Mouse (Mus musculus): ENCODE results near the gene Epha2. TPM values are rescaled to one million over a fixed set of nuclear protein-coding genes. Genes with fewer than 3 reads are reported as not detected.

Epha2 gene
- polyA plus RNA-seq, 1 experiment = 6.4 TPM

DNA sequence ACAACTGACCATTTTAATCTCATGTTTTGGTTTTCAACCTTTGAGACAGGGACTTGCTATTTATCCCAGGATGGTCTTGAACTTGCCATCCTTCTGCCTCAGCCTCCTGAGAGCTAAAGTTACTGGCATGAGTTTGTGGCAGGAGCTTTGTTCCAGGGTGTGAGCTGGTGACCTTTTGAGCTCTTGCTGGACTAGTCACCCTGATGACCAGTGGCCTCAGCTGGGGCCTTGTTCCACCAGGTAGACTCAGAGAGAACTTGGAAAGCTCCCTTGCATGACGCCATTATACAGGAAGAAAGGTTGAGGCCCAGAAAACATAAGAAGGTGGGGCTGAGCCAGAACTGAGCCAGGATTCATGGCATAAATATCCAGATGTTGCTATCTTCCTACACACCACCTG, 20.6 kb upstream of the Epha2 start:
- no peak for TF ChIP-seq CTCF (IDR thresholded peaks at IDR 0.05; ENCODE audit: borderline replicate concordance, extremely low read depth, insufficient read depth, insufficient read length)
- TF ChIP-seq POLR2A (IDR thresholded peaks at IDR 0.05; ENCODE audit: borderline replicate concordance, extremely low read depth, insufficient read depth, insufficient read length, poor library complexity, severe bottlenecking) = no peak
- DNase-seq (ENCODE audit: low read depth) = no peak

DNA sequence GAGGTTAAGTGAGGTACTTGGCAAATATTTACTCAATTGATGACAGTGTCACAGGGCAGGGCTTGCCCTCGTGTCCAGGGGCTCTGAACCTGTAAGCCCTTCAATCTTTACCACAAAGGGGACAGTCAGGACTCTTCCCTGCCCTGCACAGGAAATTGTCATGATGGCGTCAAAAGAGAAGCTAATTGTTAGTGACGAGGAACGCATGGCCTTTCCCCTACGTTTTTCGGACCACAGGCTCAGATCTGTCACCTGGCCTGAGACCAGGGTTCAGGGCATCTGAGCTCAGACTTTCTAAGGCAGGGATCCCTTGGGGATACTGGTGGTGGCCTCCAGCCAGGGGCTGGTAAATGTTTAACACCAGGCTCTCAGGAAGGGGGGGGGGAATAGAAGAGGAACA, 19.9 kb upstream of the Epha2 start:
- DNase-seq (ENCODE audit: low read depth) = no peak
- TF ChIP-seq CTCF (IDR thresholded peaks at IDR 0.05; ENCODE audit: borderline replicate concordance, extremely low read depth, insufficient read depth, insufficient read length) (no peak), POLR2A (IDR thresholded peaks at IDR 0.05; ENCODE audit: borderline replicate concordance, extremely low read depth, insufficient read depth, insufficient read length, poor library complexity, severe bottlenecking) (no peak)

- DNase-seq (ENCODE audit: low read depth) = no peak
- TF ChIP-seq CTCF (IDR thresholded peaks at IDR 0.05; ENCODE audit: borderline replicate concordance, extremely low read depth, insufficient read depth, insufficient read length) = no peak
- TF ChIP-seq POLR2A (IDR thresholded peaks at IDR 0.05; ENCODE audit: borderline replicate concordance, extremely low read depth, insufficient read depth, insufficient read length, poor library complexity, severe bottlenecking) = no peak
Observed at GRCm38 (mm10) chr4:141281578-141281977, 19.5 kb upstream of the Epha2 start.

- no peak for DNase-seq (ENCODE audit: low read depth)
- TF ChIP-seq CTCF (IDR thresholded peaks at IDR 0.05; ENCODE audit: borderline replicate concordance, extremely low read depth, insufficient read depth, insufficient read length) (no peak), POLR2A (IDR thresholded peaks at IDR 0.05; ENCODE audit: borderline replicate concordance, extremely low read depth, insufficient read depth, insufficient read length, poor library complexity, severe bottlenecking) (no peak)
Observed at GRCm38 (mm10) chr4:141282087-141282486, 19.0 kb upstream of the Epha2 start.

DNA sequence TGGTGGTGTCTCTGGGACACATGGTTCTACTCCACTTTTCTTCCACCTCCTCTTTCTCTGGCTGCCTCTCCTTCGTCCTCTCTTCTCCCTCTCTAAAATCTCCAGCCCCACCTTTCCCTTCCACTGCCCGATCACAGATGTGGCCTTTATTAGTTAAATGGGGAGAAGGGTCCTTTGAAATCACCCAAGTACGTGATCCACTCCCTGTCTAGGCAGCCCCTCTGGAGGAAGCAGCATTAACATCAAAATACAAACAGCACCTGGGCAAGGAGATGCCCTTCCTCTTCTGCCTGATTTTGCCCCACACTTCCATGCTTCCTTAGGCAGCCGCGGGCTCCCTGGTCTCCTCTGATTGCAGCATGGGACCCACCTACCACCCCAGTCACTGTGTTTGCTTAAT, 18.4 kb upstream of the Epha2 start:
- TF ChIP-seq CTCF (IDR thresholded peaks at IDR 0.05; ENCODE audit: borderline replicate concordance, extremely low read depth, insufficient read depth, insufficient read length) (no peak), POLR2A (IDR thresholded peaks at IDR 0.05; ENCODE audit: borderline replicate concordance, extremely low read depth, insufficient read depth, insufficient read length, poor library complexity, severe bottlenecking) (no peak)
- DNase-seq (ENCODE audit: low read depth) = no peak

DNA sequence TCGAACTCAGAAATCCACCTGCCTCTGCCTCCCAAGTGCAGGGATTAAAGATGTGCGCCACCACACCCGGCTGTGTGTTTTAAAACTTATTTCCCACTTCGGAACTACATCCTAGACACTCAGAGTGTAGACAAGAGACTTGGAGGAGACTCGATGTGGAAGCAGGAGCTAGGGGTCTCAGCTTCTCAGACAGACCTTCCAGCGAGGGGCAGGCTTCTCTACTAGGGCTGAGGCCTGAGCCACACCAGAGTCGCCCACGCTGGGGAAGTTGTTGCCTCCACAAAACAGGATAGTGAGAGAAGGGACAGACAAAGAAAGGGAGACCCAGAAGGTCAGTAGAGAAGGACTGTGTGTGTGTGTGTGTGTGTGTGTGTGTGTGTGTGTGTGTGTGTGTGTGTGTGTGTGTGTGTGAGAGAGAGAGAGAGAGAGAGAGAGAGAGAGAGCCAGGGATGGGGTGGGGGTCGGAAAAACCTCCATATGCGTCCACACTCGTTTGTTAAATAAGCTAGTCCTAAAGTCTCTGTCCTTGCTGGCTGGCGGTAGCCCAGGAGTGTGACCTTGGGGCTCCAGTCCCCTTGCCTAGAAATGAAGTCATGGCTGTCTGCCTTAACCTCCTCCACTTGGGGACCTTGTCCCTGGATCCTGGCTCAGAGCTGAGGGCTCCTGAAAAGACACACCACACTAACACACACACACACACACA, 17.7 kb upstream of the Epha2 start:
- TF ChIP-seq CTCF (IDR thresholded peaks at IDR 0.05; ENCODE audit: borderline replicate concordance, extremely low read depth, insufficient read depth, insufficient read length) (no peak), POLR2A (IDR thresholded peaks at IDR 0.05; ENCODE audit: borderline replicate concordance, extremely low read depth, insufficient read depth, insufficient read length, poor library complexity, severe bottlenecking) (no peak)
- no peak for DNase-seq (ENCODE audit: low read depth)

DNA sequence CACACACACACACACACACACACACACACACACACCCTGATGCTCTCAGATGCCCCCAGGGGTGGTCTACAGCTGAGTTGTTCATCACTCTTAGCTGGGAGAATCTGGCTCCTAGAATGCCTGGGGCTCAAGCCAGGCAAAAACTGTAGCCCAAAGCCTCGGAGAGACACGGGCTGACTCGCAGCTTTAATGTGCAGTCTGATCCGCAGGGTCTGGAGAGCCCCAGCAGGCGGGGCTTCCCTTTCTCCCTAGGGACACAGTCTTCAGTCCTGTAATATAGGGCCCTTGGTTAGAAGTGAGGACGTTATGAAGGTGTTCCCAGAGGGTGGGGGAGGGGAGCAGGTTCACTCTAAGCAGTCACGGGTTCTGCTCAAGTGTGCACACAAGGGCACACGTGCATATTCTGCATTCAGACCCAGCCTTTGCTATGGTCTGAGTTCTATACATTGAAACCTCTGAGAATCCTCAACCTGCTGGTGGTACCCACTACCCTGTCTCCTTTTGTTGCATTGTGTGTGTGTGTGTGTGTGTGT, 17.1 kb upstream of the Epha2 start:
- TF ChIP-seq POLR2A (IDR thresholded peaks at IDR 0.05; ENCODE audit: borderline replicate concordance, extremely low read depth, insufficient read depth, insufficient read length, poor library complexity, severe bottlenecking) (no peak), CTCF (IDR thresholded peaks at IDR 0.05; ENCODE audit: borderline replicate concordance, extremely low read depth, insufficient read depth, insufficient read length) (no peak)
- DNase-seq (ENCODE audit: low read depth) = no peak

DNA sequence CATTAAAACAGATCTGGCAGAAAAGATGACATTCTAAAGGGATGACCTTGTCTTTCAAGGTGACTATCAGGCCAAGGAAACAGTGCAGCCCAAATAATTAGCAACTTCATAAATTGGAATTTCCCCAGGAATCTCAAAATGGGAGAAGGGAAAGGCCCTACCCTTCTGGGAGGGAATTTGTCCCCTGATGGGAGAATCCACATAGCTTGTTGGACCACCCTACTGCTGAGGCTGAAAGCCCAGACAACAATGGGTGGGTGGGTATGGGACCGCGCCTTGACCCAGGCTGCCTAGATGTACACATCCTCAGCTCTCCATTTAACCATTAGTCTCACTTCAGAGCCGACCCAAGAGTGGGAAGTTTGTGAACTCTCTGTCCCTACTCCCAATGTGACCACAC, 16.6 kb upstream of the Epha2 start:
- TF ChIP-seq CTCF (IDR thresholded peaks at IDR 0.05; ENCODE audit: borderline replicate concordance, extremely low read depth, insufficient read depth, insufficient read length) = no peak
- TF ChIP-seq POLR2A (IDR thresholded peaks at IDR 0.05; ENCODE audit: borderline replicate concordance, extremely low read depth, insufficient read depth, insufficient read length, poor library complexity, severe bottlenecking) = no peak
- DNase-seq (ENCODE audit: low read depth) = no peak

- no peak for DNase-seq (ENCODE audit: low read depth)
Observed at GRCm38 (mm10) chr4:141285128-141285527, 15.9 kb upstream of the Epha2 start.

DNA sequence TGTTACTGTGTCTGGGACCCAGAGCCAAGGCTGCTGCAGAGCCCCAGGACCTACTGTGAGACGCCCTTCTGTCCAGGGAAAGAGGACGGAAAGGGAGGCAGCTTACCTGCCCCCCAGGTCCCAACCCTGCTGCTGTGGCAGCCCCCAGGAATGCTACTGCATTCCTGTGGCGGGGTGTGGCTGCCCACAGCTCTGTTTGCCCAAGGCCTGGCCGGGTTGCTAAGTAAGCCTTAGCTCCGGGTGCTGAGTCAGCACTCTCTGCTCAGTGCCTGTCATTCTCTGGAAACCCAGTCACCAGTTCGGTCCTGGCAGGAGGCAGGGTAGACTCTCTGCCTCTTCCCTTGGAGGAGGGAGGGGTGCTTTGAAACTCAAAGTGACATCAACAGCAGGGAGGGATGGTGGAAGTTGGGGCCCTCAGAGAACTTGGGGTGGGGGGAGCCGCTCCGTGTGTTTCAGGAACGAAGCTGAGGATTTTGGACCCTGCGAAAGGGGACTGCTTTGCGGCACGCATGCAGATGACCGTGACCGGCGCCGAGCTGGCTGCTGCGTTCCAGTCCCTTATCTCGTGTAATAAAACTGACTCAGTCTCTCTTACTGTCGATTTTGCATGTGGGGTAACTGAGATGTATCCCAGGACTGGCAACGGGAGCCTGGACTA, 14.1 kb upstream of the Epha2 start:
- no peak for TF ChIP-seq CTCF (IDR thresholded peaks at IDR 0.05; ENCODE audit: borderline replicate concordance, extremely low read depth, insufficient read depth, insufficient read length)
- TF ChIP-seq POLR2A (IDR thresholded peaks at IDR 0.05; ENCODE audit: borderline replicate concordance, extremely low read depth, insufficient read depth, insufficient read length, poor library complexity, severe bottlenecking) = no peak
- no peak for DNase-seq (ENCODE audit: low read depth)

More at GRCm38 (mm10) chr4:141285128-141285527, 15.9 kb upstream of the Epha2 start:
- TF ChIP-seq CTCF (IDR thresholded peaks at IDR 0.05; ENCODE audit: borderline replicate concordance, extremely low read depth, insufficient read depth, insufficient read length) (no peak), POLR2A (IDR thresholded peaks at IDR 0.05; ENCODE audit: borderline replicate concordance, extremely low read depth, insufficient read depth, insufficient read length, poor library complexity, severe bottlenecking) (no peak)

DNA sequence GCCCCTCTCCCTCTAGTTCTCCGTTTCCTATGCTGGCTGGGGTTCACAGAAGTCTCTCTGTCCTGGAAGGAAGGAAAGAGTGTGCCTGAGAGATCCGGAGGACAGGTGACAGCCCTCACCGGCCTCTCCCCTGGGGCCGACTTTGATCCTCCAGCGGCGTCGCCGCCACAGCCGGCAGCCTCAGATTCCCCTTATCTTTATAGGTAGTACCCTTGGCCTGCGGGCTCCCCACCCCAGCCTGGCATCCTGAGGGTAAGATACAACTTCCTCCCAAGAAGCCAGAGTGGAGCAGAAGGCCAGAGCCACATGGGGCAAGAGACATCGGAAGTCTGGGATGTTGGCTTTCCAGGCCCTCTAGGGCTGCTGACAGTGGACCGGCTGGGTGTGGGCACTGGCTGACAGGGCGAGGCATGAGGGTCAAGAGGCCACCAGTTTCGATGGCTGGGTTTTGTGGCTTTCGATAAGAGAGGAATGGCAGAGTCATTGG, 13.5 kb upstream of the Epha2 start:
- no peak for TF ChIP-seq POLR2A (IDR thresholded peaks at IDR 0.05; ENCODE audit: borderline replicate concordance, extremely low read depth, insufficient read depth, insufficient read length, poor library complexity, severe bottlenecking)
- no peak for TF ChIP-seq CTCF (IDR thresholded peaks at IDR 0.05; ENCODE audit: borderline replicate concordance, extremely low read depth, insufficient read depth, insufficient read length)
- DNase-seq (ENCODE audit: low read depth) = no peak

Measured in brain, embryonic 14.5 days (tissue).